Mouse (Mus musculus) 3T3-L1 (cell line): Measurements from ENCODE around the gene Phf12.

Source experiments
- DNase-seq: peaks from one replicate; pipeline ENCODE4 v3.0.0-alpha.2; 2015; ENCODE audit warnings: low read depth, low spot score

The Phf12 gene

GRCm38 (mm10) chr11:77970718-77971117 is 11.8 kb upstream of the Phf12 start:
- no peak for DNase-seq

DNA sequence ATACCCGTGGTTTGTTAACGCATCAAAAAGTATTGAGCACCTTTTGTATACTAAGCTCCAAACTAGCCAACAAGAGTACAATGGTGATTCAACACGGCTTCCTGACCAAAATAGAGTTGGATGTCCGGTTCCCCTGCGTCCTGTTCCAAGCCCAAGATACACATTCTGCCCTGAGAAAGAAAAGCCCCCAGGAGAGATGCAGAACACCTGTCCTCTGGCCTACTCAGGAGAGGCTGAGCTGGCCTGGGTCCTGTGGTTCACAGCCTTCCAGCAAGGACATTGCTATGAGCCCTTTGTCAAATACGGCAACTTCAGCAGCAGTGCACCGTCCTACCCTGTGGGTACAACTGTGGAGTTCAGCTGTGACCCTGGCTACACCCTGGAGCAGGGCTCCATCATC is 9.0 kb upstream of the Phf12 start:
- no peak for DNase-seq

DNA sequence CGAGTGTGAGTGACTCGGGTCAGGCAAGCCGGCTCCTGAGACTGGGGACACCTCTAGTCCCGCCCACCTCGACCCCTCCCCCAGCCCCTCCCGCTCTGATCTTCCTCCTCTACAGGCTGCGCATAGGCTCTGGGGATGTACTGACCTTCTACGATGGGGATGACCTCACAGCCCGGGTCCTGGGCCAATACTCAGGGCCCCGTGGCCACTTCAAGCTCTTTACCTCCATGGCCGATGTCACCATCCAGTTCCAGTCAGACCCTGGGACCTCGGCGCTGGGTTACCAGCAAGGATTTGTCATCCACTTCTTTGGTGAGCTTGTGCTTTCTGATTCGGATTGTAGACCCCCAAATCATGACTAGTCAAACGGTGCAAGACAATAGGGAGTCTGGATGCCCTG is 8.2 kb upstream of the Phf12 start:
- DNase-seq = no peak

DNA sequence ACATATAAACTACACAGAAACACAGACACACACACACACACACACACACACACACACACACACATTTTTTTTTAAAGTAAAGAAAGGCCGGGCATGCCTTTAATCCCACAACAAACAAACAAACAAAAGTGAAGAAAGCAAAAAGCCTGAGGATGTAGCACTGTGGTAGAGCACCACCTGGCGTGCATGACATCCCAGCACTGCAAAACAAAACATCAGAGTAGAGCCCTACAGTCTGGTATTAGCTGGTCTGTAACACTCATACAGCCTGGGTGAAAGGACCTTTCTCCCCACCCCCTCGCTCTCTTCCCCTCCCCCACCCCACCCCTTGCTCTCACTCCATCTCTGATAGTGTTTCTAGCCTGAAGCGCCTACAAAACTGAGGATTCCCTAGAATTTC is 6.7 kb upstream of the Phf12 start:
- no peak for DNase-seq

DNA sequence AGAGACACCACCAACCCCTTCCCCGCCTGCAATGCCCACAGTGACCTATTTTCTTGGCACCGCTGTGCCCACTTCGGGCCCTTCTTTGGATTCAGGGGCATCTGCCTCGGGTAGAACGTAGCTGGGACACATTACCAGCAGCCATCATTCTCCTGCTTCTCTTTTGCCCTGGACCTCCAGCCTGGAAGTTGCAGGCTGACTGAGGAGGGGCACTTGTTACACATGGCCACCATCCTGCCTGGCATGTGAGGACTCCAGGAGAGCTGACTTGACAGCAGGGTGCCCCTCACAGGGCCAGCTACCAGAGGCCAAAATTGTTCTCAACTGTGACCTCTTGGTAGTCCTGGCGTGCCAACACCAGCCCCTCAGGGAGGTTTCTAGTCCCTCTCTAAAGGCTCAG is 4.4 kb upstream of the Phf12 start:
- DNase-seq = no peak

DNA sequence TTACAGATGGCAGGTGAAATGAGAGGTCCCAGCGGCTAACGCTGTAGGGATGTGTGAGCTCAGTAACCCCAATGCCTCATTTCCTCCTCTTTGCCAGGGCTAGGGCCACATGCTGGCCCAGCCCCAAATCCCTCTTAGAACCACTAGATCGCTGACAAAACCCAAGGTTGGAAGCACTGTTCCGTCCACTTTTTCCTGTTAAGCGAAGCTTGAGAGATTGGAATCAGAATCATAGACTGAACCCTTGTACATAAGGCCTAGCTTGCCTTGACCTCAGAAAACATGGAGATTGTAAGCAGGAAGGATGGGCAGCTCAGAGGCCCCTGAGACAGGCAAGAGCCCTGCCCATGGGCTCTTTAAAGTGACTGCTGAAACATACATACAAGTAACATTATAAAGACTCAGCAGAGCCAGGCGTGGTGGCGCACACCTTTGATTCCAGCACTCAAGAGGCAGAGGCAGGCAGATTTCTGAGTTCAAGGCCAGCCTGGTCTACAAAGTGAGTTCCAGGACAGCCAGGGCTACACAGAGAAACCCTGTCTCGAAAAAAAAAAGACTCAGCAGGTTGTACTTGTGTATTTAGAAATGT is 3.2 kb upstream of the Phf12 start:
- DNase-seq = no peak

- peak; percentile 93 for DNase-seq
Observed at GRCm38 (mm10) chr11:77980281-77981204, 2.0 kb upstream of the Phf12 start.

GRCm38 (mm10) chr11:77981609-77982440 is 729 bp upstream of the Phf12 start:
- peak; percentile 100 for DNase-seq

- DNase-seq = peak; percentile 64
Observed at GRCm38 (mm10) chr11:77983191-77983936, 810 bp downstream of the Phf12 start.

- peak; percentile 68 for DNase-seq
Observed at GRCm38 (mm10) chr11:77983937-77984835, 1.6 kb downstream of the Phf12 start.

DNA sequence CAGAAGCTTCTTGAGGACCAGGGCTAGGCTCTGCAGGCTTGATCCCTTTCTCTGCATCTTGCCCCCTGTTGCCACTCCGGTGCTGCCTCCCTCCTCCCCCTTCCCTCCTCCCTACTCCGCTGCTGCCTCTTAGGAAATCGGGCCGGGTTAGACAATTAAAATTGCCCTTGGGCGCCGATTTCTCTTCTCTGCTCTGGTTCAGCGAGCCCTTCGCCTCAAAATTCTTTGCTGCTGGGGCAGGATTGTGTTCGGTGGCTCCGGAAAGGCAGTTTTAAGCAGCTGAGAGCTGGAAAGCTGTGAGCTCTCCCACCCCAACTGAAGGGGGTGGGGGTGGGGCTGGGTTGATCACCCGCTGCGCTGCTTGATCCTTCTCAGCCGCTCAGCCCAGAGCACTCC is 2.3 kb downstream of the Phf12 start:
- DNase-seq = peak; percentile 53

DNA sequence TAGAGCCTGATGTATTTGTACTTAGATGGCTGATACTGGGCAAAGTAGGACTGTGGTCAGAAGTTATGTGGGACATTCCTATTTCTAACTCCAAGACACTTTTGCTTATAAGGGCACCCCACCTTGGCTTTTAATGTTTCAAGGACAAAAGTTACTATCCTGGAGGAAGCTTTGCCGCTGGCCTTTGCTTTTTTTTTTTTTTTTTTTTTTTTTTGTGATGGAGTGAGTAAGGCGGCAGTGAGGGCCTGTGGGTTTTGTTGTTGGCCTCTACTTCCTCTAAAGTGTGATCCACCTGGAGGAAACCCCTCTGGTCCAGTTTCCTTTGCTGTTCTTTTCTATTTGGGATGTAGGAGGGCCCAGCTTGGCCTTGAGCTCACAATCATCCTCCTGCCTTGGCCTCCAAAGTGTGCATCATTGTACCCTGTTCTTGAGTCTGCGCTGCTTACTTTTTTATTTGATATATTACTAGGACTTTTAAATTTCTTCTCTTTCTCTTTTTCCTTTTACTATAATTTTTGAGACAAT is 3.0 kb downstream of the Phf12 start:
- DNase-seq = no peak

- no peak for DNase-seq
Observed at GRCm38 (mm10) chr11:77989071-77989690, 6.6 kb downstream of the Phf12 start.

DNA sequence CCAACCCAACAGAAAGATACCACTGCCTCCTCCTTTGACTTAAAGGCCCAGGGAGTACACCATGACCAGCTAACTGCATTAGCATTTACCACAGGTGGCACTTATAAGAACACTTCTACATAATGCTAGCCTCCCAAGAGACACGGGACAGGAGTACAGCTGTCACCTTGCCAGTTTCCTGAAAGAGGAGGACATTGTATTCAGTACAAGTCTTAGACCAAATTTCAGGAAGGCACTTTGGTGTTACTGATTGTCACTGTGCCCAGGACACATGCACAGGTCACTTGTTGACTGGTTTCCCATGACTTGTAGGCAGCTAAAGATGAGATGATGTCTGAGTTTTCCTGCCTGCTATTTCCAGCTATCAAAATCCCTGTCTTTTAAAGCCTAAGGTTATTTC is 13.0 kb downstream of the Phf12 start:
- DNase-seq = no peak

DNA sequence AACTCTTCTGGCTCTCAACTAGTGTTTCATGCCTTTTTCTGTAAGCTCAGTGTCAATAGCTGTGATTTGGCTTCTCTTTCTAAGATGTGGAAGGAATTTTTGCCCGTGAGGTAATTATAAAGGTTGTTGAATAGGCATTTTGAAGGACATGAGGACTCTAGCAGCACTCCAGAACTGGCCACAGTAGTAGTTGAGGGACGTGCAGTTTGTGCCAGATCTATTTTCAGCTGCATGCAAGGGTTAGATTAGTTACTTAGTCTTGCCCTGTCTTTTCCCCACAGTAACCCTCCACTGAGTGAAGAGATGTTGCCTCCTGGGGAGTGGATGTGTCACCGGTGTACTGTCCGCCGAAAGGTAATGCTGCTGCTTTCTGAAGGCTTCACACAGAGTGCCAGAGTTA is 23.9 kb downstream of the Phf12 start:
- DNase-seq = no peak

- peak; percentile 87 for DNase-seq
Observed at GRCm38 (mm10) chr11:78019676-78020075, 37.1 kb downstream of the Phf12 start.

DNA sequence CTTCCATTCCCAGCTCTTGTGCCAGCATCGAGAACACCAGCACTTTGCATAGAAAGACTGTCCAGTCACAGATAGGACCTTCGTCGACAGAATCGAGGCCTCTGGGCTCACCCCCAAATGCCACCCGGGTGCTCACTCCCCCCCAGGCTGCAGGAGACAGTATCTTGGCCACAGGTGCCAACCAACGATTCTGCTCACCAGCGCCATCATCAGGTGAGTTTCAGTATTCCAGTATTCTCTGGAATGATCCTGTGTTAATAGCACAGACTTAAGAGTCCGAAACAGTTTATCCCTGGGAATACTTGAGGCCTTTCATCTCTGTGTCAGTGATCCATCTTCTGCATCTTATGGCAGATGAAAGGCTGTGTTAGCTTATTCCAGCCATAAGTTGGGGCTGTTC is 41.1 kb downstream of the Phf12 start:
- peak; percentile 56 for DNase-seq

GRCm38 (mm10) chr11:78029240-78029639 is 46.7 kb downstream of the Phf12 start:
- no peak for DNase-seq

DNA sequence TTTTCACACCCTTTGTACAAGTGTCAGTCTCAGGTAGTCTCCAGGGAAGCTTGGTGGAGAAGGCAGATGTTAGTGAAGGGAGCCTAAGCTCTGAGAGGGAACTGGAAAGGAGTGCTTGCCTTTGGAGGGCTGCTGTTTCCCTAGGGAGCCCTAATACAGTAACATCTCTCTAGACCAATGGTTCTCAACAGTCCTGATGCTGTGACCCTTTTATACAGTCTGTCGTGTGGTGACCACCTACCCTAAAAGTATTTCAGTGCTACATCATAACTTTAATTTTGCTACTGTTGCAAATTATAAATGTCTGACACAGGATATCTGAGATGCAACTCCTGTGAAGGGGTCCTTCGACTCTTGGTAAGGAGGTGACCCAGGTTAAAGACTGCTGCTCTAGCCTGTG is 48.0 kb downstream of the Phf12 start:
- DNase-seq = peak; percentile 8

DNA sequence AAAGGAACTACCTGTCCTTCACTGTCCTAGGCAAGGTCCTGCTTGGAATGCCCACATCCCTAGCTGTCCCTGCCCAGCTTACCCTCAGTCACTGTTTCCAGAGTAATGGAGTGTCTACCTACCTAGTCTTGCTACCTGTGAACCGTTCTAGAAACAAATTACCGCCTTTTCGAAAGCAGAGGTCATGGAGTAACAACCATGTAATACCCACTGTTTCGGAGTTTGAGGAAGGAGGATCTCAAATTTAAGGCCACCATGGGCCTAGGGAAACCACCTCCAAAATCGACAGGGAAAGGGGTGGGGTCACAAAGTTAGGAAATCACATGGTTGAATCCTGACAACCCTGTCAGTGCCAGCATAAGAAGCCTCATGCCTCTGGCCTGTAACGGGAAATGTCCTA is 48.8 kb downstream of the Phf12 start:
- DNase-seq = peak; percentile 21
